Mouse (Mus musculus): ENCODE data around the gene Psmc2. TPM values are rescaled to one million over a fixed set of nuclear protein-coding genes. Genes with fewer than 3 reads are reported as not detected.

Gene Psmc2
- polyA plus RNA-seq (2012; rRNA removed) = 32.1 and 58.5 TPM in 2 replicates
- polyA plus RNA-seq (2014; fragmentation: Nextera tagmentation; extraction: Ambion mirVana) = 122 and 128 TPM in 2 replicates

GRCm38 (mm10) chr5:21785053-21785452 is at the start of gene Psmc2, which contains the start of gene Dnajc2:
Gene Psmc2 (plus strand): TSS chr5:21785283.
Gene Dnajc2 (minus strand): TSS chr5:21785251.
- Histone ChIP-seq H3K4me3 (ENCODE audit: insufficient read depth in 1 of 2, low read depth in 2 of 2, low read length in 2 of 2) (peak within 1 kb of the TSS; percentile 66 to 90), H3K4me1 (replicated peaks; ENCODE audit: control insufficient read depth in 2 of 2, insufficient read depth in 2 of 2, low read length in 1 of 2) (peaks cover 10 to 15% of the 10 kb centered on the region in 2 experiments), H3K9ac (replicated peaks) (peak within 1 kb of the TSS; percentile 92), H3K4me2 (ENCODE audit: low read depth) (peak within 1 kb of the TSS; percentile 93), H3K9me3 (ENCODE audit: control insufficient read depth, low read length) (no peaks in the 10 kb centered on the region), H3K36me3 (replicated peaks; ENCODE audit: control insufficient read depth, insufficient read depth, low read depth) (peaks cover 24% of the 10 kb centered on the region), H3K27me3 (ENCODE audit: control insufficient read depth, insufficient read depth, low read length) (no peaks in the 10 kb centered on the region), H3K27ac (peak within 1 kb of the TSS; percentile 89)
- no peak for TF ChIP-seq EP300 (IDR thresholded peaks at IDR 0.05; ENCODE audit: low read depth)
- TF ChIP-seq CTCF (IDR thresholded peaks at IDR 0.05; ENCODE audit: low read depth) = no peak
- ATAC-seq (ENCODE audit: insufficient read depth) (peak; percentile 90), DNase-seq (ENCODE audit: low read depth in 3 of 3, low spot score in 3 of 3) (peak; percentile 84 to 86 (median 85))
- under 1% methylated on average over 31 of the region's 37 CpGs for WGBS (ENCODE audit: insufficient replicate concordance)

- Histone ChIP-seq H3K27ac (no peak overlapping the region), H3K27me3 (ENCODE audit: control insufficient read depth, insufficient read depth, low read length) (no peaks in the 10 kb centered on the region), H3K9me3 (ENCODE audit: control insufficient read depth, low read length) (no peaks in the 10 kb centered on the region), H3K4me2 (ENCODE audit: low read depth) (peak overlapping the region; percentile 6), H3K4me1 (replicated peaks; ENCODE audit: control insufficient read depth in 2 of 2, insufficient read depth in 2 of 2, low read length in 1 of 2) (peaks cover 0 to 7% of the 10 kb centered on the region in 2 experiments; a peak in 2 of 4 replicates), H3K36me3 (replicated peaks; ENCODE audit: control insufficient read depth, insufficient read depth, low read depth) (peaks cover 6% of the 10 kb centered on the region), H3K4me3 (ENCODE audit: insufficient read depth in 1 of 2, low read depth in 2 of 2, low read length in 2 of 2) (peak overlapping the region; percentile 26 to 66), H3K9ac (replicated peaks) (no peak overlapping the region)
- ATAC-seq (ENCODE audit: insufficient read depth) (peak; percentile 43), DNase-seq (ENCODE audit: low read depth in 3 of 3, low spot score in 3 of 3) (peak; percentile 59 to 73 (median 69))
- 14% methylated on average over 10 of the region's 10 CpGs for WGBS (ENCODE audit: insufficient replicate concordance)
- TF ChIP-seq CTCF (IDR thresholded peaks at IDR 0.05; ENCODE audit: low read depth) (peak; percentile 84), EP300 (IDR thresholded peaks at IDR 0.05; ENCODE audit: low read depth) (no peak)
These were observed 49.5 kb upstream of the Psmc2 start for GRCm38 (mm10) chr5:21735584-21735983.

- 71% methylated on average over 11 of the region's 11 CpGs for WGBS (ENCODE audit: insufficient replicate concordance)
- Histone ChIP-seq H3K4me2 (ENCODE audit: low read depth) (no peak overlapping the region), H3K9me3 (ENCODE audit: control insufficient read depth, low read length) (no peaks in the 10 kb centered on the region), H3K36me3 (replicated peaks; ENCODE audit: control insufficient read depth, insufficient read depth, low read depth) (peaks cover 6% of the 10 kb centered on the region), H3K4me1 (replicated peaks; ENCODE audit: control insufficient read depth in 2 of 2, insufficient read depth in 2 of 2, low read length in 1 of 2) (peaks cover 0 to 7% of the 10 kb centered on the region in 2 experiments; a peak in 2 of 4 replicates), H3K9ac (replicated peaks) (no peak overlapping the region), H3K27ac (no peak overlapping the region), H3K27me3 (ENCODE audit: control insufficient read depth, insufficient read depth, low read length) (no peaks in the 10 kb centered on the region), H3K4me3 (ENCODE audit: insufficient read depth in 1 of 2, low read depth in 2 of 2, low read length in 2 of 2) (no peak overlapping the region)
- DNase-seq (ENCODE audit: low read depth in 3 of 3, low spot score in 3 of 3) (no peak), ATAC-seq (ENCODE audit: insufficient read depth) (no peak)
- TF ChIP-seq EP300 (IDR thresholded peaks at IDR 0.05; ENCODE audit: low read depth) (no peak), CTCF (IDR thresholded peaks at IDR 0.05; ENCODE audit: low read depth) (no peak)
These were observed 49.0 kb upstream of the Psmc2 start for GRCm38 (mm10) chr5:21736046-21736445.

GRCm38 (mm10) chr5:21736956-21737585 is 48.0 kb upstream of the Psmc2 start, which contains the start of gene Pmpcb:
Gene Pmpcb (plus strand): TSS chr5:21737141.
- Histone ChIP-seq H3K4me2 (ENCODE audit: low read depth) (peak within 1 kb of the TSS; percentile 87), H3K36me3 (replicated peaks; ENCODE audit: control insufficient read depth, insufficient read depth, low read depth) (peaks cover 6% of the 10 kb centered on the region), H3K27me3 (ENCODE audit: control insufficient read depth, insufficient read depth, low read length) (no peaks in the 10 kb centered on the region), H3K4me1 (replicated peaks; ENCODE audit: control insufficient read depth in 2 of 2, insufficient read depth in 2 of 2, low read length in 1 of 2) (peaks cover 0 to 7% of the 10 kb centered on the region in 2 experiments; a peak in 2 of 4 replicates), H3K9ac (replicated peaks) (peak within 1 kb of the TSS; percentile 84), H3K4me3 (ENCODE audit: insufficient read depth in 1 of 2, low read depth in 2 of 2, low read length in 2 of 2) (peak within 1 kb of the TSS; percentile 84 to 93), H3K27ac (no peak within 1 kb of the TSS; the same call in 1 of the 2 replicates), H3K9me3 (ENCODE audit: control insufficient read depth, low read length) (no peaks in the 10 kb centered on the region)
- WGBS (ENCODE audit: insufficient replicate concordance) = under 1% methylated on average over 42 of the region's 42 CpGs
- peak; percentile 83 for ATAC-seq (ENCODE audit: insufficient read depth)
- DNase-seq (ENCODE audit: low read depth in 3 of 3, low spot score in 3 of 3) = peak; percentile 70 to 77 (median 72)
- TF ChIP-seq CTCF (IDR thresholded peaks at IDR 0.05; ENCODE audit: low read depth) (peak; percentile 97), EP300 (IDR thresholded peaks at IDR 0.05; ENCODE audit: low read depth) (no peak)

- ATAC-seq (ENCODE audit: insufficient read depth) (no peak), DNase-seq (ENCODE audit: low read depth in 3 of 3, low spot score in 3 of 3) (no peak)
- 21% methylated on average over 10 of the region's 10 CpGs for WGBS (ENCODE audit: insufficient replicate concordance)
- Histone ChIP-seq H3K27me3 (ENCODE audit: control insufficient read depth, insufficient read depth, low read length) (no peaks in the 10 kb centered on the region), H3K9ac (replicated peaks) (peak overlapping the region; percentile 84), H3K36me3 (replicated peaks; ENCODE audit: control insufficient read depth, insufficient read depth, low read depth) (peaks cover 8% of the 10 kb centered on the region), H3K9me3 (ENCODE audit: control insufficient read depth, low read length) (no peaks in the 10 kb centered on the region), H3K4me2 (ENCODE audit: low read depth) (peak overlapping the region; percentile 87), H3K4me1 (replicated peaks; ENCODE audit: control insufficient read depth in 2 of 2, insufficient read depth in 2 of 2, low read length in 1 of 2) (peaks cover 0 to 7% of the 10 kb centered on the region in 2 experiments; a peak in 2 of 4 replicates), H3K27ac (no peak overlapping the region), H3K4me3 (ENCODE audit: insufficient read depth in 1 of 2, low read depth in 2 of 2, low read length in 2 of 2) (peak overlapping the region; percentile 84 to 93)
- TF ChIP-seq EP300 (IDR thresholded peaks at IDR 0.05; ENCODE audit: low read depth) (no peak), CTCF (IDR thresholded peaks at IDR 0.05; ENCODE audit: low read depth) (no peak)
These were observed 47.5 kb upstream of the Psmc2 start for GRCm38 (mm10) chr5:21737620-21738019.

Measured in liver, embryonic 14.5 days (tissue).